Mouse (Mus musculus) cerebellum, postnatal 14 days (tissue): ENCODE measurements around the gene Dach1.

Experiments used
- DNase-seq, 2 experiments: peaks; one replicate each; pipeline ENCODE4 v3.0.0; 2021; ENCODE audit warnings: mixed read lengths in 2 of 2

The Dach1 gene

GRCm38 (mm10) chr14:98035261-98035660 is 134.3 kb downstream of the Dach1 start:
- no peak for DNase-seq

- no peak for DNase-seq
Observed at GRCm38 (mm10) chr14:98023540-98023939, 146.0 kb downstream of the Dach1 start.

- no peak for DNase-seq
Observed at GRCm38 (mm10) chr14:98014053-98014452, 155.5 kb downstream of the Dach1 start.

GRCm38 (mm10) chr14:98008501-98008900 is 161.1 kb downstream of the Dach1 start:
- DNase-seq = no peak

- DNase-seq = no peak
Observed at GRCm38 (mm10) chr14:98002021-98002680, 167.4 kb downstream of the Dach1 start.

- no peak for DNase-seq
Observed at GRCm38 (mm10) chr14:97998584-97998983, 171.0 kb downstream of the Dach1 start.

- DNase-seq = no peak
Observed at GRCm38 (mm10) chr14:97983251-97983650, 186.3 kb downstream of the Dach1 start.

- no peak for DNase-seq
Observed at GRCm38 (mm10) chr14:97982676-97983075, 186.9 kb downstream of the Dach1 start.

- no peak for DNase-seq
Observed at GRCm38 (mm10) chr14:97980879-97981278, 188.7 kb downstream of the Dach1 start.

GRCm38 (mm10) chr14:97976091-97976490 is 193.5 kb downstream of the Dach1 start:
- DNase-seq = no peak

- no peak for DNase-seq
Observed at GRCm38 (mm10) chr14:97975447-97975846, 194.1 kb downstream of the Dach1 start.

GRCm38 (mm10) chr14:97964543-97965069 is 205.0 kb downstream of the Dach1 start:
- no peak for DNase-seq

- no peak for DNase-seq
Observed at GRCm38 (mm10) chr14:97963624-97964023, 205.9 kb downstream of the Dach1 start.

- no peak for DNase-seq
Observed at GRCm38 (mm10) chr14:97956356-97956755, 213.2 kb downstream of the Dach1 start.

GRCm38 (mm10) chr14:97945471-97945870 is 224.1 kb downstream of the Dach1 start:
- DNase-seq = no peak

GRCm38 (mm10) chr14:97944643-97945268 is 224.8 kb downstream of the Dach1 start:
- DNase-seq = no peak

GRCm38 (mm10) chr14:97942361-97942760 is 227.2 kb downstream of the Dach1 start:
- DNase-seq = no peak

- no peak for DNase-seq
Observed at GRCm38 (mm10) chr14:97896622-97897021, 272.9 kb downstream of the Dach1 start.

- DNase-seq = no peak
Observed at GRCm38 (mm10) chr14:97881976-97882375, 287.6 kb downstream of the Dach1 start.

- no peak for DNase-seq
Observed at GRCm38 (mm10) chr14:97871001-97871400, 298.6 kb downstream of the Dach1 start.

GRCm38 (mm10) chr14:97858384-97858783 is 311.2 kb downstream of the Dach1 start:
- no peak for DNase-seq

- no peak for DNase-seq
Observed at GRCm38 (mm10) chr14:97857276-97857675, 312.3 kb downstream of the Dach1 start.

GRCm38 (mm10) chr14:97855345-97855744 is 314.2 kb downstream of the Dach1 start:
- DNase-seq = no peak

GRCm38 (mm10) chr14:97850486-97850885 is 319.1 kb downstream of the Dach1 start:
- DNase-seq = no peak
